Mouse (Mus musculus) embryonic facial prominence, embryonic 14.5 days (tissue): ENCODE results near the gene Tceal6. TPM values are rescaled to one million over a fixed set of nuclear protein-coding genes. Genes with fewer than 3 reads are reported as not detected.
A peak's percentile ranks its signal among the peaks of the same experiment; 100 is the strongest.
"Not testable (repeated sequence)": the region's sequence is repeated elsewhere in the genome, so short reads cannot be mapped to it uniquely, and the experiment has no call there.

Experiments
- ATAC-seq: fragments of 200-750 bp; cut with Nextera tagmentation; 2 replicates; pipeline ENCODE4 v1.8.0; 2017; ENCODE audit warnings: low read depth, moderate number of reproducible peaks, moderate TSS enrichment
- DNase-seq: peaks from one replicate; pipeline ENCODE4 v3.0.0-alpha.2; 2015; ENCODE audit warnings: low spot score
- H3K27ac ChIP-seq: fragments of 300-500 bp; sonication (generic); replicated peaks from 2 replicates; pipeline ENCODE4 v1.5.1; 2014; ENCODE audit warnings: low read depth, mild to moderate bottlenecking, low read length, moderate library complexity
- H3K27me3 ChIP-seq: fragments of 300-500 bp; sonication (generic); replicated peaks from 2 replicates; pipeline ENCODE4 v1.6.1; 2014; ENCODE audit warnings: low read length; ENCODE audit not compliant: control insufficient read depth, insufficient read depth
- H3K36me3 ChIP-seq: fragments of 300-500 bp; sonication (generic); 2 replicates; pipeline ENCODE4 v1.6.1; 2014; ENCODE audit warnings: low read length, mixed read lengths; ENCODE audit not compliant: control insufficient read depth, insufficient read depth
- H3K4me1 ChIP-seq: fragments of 300-500 bp; sonication (generic); 2 replicates; pipeline ENCODE4 v1.6.1; 2014; ENCODE audit warnings: antibody characterized with exemption, low read length; ENCODE audit not compliant: control insufficient read depth, insufficient read depth
- H3K4me2 ChIP-seq: fragments of 300-500 bp; sonication (generic); 2 replicates; pipeline ENCODE4 v1.6.1; 2014; ENCODE audit warnings: low read depth, mild to moderate bottlenecking, low read length, moderate library complexity, mixed read lengths
- H3K4me3 ChIP-seq: fragments of 300-500 bp; sonication (generic); 2 replicates; pipeline ENCODE4 v1.5.1; 2014; ENCODE audit warnings: low read depth, mild to moderate bottlenecking, low read length
- H3K9ac ChIP-seq: fragments of 300-500 bp; sonication (generic); 2 replicates; pipeline ENCODE4 v1.6.1; 2014; ENCODE audit warnings: low read depth, mild to moderate bottlenecking, low read length, moderate library complexity, mixed read lengths
- H3K9me3 ChIP-seq: fragments of 300-500 bp; sonication (generic); 2 replicates; pipeline ENCODE4 v1.6.1; 2016; ENCODE audit warnings: low read length; ENCODE audit not compliant: control insufficient read depth
- WGBS: fragments of 180-500 bp; shearing (Covaris S2); extraction: QIAGEN DNeasy Blood & Tissue Kit; methylation state at CpG from one replicate; pipeline ENCODE4 v1.1.7; 2014; 5-methylcytosine and 5-hydroxymethylcytosine counted together
- polyA plus RNA-seq: library from polyadenylated mRNA; unstranded; fragments of >200 nt; fragmentation: Nextera tagmentation; extraction: Ambion mirVana; gene quantifications from 2 replicates; pipeline ENCODE4 v1.2.1, GENCODE M21; 2014

The Tceal6 gene
- polyA plus RNA-seq, result 4.6 and 4.9 TPM in 2 replicates

DNA sequence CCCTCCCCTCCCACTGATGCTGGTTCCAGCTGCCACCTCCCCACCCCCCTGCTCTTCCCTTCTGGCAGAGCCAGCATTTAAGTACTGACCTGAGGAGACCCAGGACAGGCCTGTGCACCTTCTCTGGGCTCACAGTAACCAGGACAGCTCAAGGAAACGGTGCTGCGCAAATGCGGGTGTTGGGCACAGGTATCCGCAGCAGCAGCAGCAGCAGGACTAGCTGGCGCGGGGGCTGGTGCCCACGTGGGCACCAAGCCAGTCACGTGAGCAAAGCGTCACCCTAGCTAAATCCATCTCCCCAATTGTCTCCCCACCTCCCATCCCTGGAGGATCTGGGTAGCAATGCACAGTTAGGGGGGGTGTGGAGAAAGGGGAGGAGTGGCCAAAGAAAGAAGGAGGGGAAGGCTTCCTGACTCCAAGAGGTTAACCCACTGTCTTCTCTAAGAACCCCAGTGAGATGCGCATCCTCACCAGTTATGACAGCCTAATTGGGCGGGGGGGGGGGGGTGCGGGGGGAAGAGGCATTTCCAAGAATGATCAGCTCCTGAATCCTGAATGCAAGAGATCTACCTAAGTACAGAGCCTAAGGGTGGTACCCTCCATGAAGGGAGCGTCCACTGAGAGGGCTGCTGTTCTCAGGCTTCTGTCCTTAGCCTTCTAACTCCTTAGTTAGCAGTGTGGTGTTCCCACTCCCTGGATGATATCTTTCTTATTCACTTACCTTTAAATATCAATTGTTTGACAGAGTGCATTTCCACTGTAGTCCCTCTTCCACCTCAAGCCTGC lies at the start of gene Tceal6:
Tceal6 (minus strand) TSS at position 252 of the 786 bp plus-strand sequence.
- ATAC-seq (peak; percentile 30; the same call in 1 of the 2 replicates), DNase-seq (no peak)
- Histone ChIP-seq H3K9ac (peak within 1 kb of the TSS; percentile 19; the same call in 1 of the 2 replicates), H3K9me3 (no peaks in the 10 kb centered on the region), H3K27ac (no peak within 1 kb of the TSS), H3K4me2 (peak within 1 kb of the TSS; percentile 56), H3K4me1 (no peaks in the 10 kb centered on the region), H3K36me3 (no peaks in the 10 kb centered on the region), H3K4me3 (peak within 1 kb of the TSS; percentile 36), H3K27me3 (peaks cover 11% of the 10 kb centered on the region)
- WGBS, result 22% methylated on average over 11 of the region's 13 CpGs

DNA sequence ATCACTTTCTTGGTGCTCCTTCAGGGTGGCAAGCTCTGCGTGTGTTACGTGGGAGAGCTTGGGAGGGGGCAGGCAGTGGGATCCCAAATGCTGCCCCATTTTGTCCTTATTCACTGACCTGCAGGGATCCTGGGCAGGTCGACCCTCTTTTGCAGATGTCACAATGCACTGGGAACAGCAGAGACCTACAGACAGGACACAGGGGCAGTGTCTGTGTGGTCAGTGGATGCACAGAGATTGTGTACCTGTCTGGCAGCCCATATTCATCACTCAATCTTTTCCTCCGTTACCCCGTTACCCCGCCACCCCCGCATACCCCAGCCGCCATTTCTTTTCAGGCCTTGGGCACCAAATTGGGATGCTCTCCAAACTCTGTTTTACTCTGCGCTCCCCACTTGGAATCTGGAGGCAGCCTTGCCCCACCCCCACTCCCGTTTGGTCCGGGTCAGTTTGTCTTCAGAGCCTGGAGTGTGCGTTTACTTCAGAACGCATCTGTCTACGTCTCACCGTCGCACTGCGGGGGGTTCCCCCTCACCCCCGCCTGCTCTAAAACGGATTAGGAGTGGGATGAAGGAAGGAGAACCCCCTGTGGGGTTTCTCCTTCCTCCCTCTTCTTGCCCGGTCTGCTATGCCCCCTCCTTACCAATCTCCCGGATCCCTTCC lies 583 bp downstream of the Tceal6 start:
- H3K27ac ChIP-seq, ATAC-seq, H3K9me3 ChIP-seq, DNase-seq, H3K4me1 ChIP-seq, H3K36me3 ChIP-seq: not testable (repeated sequence)
- peak overlapping the region; percentile 56 for H3K4me2 ChIP-seq
- H3K9ac ChIP-seq, result peak overlapping the region; percentile 19; the same call in 1 of the 2 replicates
- peaks cover 11% of the 10 kb centered on the region for H3K27me3 ChIP-seq
- 28% methylated on average over 20 of the region's 21 CpGs for WGBS
- H3K4me3 ChIP-seq, result peak overlapping the region; percentile 36

DNA sequence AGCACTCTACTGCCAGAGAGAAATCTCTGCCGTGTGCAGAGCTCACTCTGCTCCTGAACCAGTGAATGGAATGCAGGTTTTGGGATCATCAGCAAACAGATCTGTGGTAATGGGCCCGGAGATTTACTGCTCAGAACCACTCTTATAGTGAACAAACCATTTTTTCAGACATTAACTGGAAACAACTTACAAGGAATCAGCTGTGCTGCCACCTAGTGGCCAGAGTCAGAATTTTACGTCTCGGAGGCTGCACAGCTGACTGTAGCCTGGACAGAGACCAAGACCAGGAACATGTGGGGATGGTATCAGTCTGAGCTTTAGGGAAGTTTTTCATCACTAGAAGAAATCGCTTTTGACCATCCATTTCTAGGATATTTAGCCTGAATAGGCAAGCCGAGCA lies 20.6 kb downstream of the Tceal6 start:
- H3K4me3 ChIP-seq, H3K27me3 ChIP-seq, H3K4me2 ChIP-seq, H3K36me3 ChIP-seq, ATAC-seq, H3K9ac ChIP-seq, H3K27ac ChIP-seq, DNase-seq, H3K4me1 ChIP-seq, H3K9me3 ChIP-seq: not testable (repeated sequence)
- WGBS, result no CpG with 5 or more reads among the region's 6 CpGs

DNA sequence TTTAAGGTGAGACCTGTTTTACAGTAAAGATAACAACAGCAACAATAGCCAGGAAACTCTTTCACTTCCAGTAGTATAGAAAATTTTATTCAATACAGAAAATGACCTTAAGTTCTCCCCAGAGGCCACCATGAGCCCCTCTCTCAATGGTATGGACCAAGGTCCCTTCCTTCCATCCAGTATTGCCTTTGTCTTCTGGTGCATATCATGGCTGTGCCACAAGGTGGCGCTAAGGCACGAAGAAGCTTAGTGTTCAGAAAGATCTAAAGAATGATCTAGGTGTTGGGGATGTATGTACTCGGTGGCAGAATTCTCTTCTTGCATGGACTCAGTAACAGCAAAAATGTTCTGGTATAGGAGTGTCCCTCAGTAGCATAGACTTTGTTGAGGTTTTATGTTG lies 21.8 kb downstream of the Tceal6 start:
- no CpG with 5 or more reads among the region's 3 CpGs for WGBS
- H3K9me3 ChIP-seq, DNase-seq, ATAC-seq, H3K4me3 ChIP-seq, H3K4me1 ChIP-seq, H3K27ac ChIP-seq, H3K36me3 ChIP-seq, H3K27me3 ChIP-seq, H3K9ac ChIP-seq, H3K4me2 ChIP-seq: not testable (repeated sequence)

DNA sequence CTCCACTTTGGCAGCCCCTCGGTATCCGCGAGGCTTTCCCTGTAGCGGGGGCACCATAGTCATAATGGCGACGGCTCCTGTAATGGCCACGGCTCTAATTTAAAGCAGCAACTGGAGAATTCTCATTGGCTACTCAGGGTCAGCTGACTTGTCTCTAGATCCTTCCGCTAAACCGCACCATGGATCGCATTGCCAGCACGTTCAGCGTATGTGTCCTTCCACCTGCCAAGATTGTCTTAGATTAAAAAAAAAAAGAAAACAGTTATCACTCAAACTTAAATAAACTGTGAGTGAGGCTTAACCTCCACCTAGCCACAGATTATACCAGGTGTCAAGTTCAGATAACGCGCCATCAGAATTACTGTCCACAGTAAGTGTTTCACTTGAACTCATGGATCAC lies 33.0 kb downstream of the Tceal6 start, which contains the start of gene Gm15023:
Gm15023 (minus strand) TSS at position 101 of the 400 bp plus-strand sequence.
- DNase-seq, ATAC-seq, H3K27ac ChIP-seq, H3K9ac ChIP-seq, H3K36me3 ChIP-seq, H3K4me3 ChIP-seq, H3K9me3 ChIP-seq, H3K4me2 ChIP-seq, H3K27me3 ChIP-seq, H3K4me1 ChIP-seq: not testable (repeated sequence)
- 95% methylated on average over 4 of the region's 14 CpGs for WGBS

Other genes starting within 250 kb of the Tceal6 start
- gene Nxf2, start 245.9 kb downstream of the Tceal6 start, polyA plus RNA-seq, result 1.1 and 1.2 TPM in 2 replicates
- gene Zmat1, start 201.5 kb downstream of the Tceal6 start, polyA plus RNA-seq, result 7.7 and 8.4 TPM in 2 replicates
- 0.13 and 0.19 TPM in 2 replicates for gene Gm15023, start 33.1 kb downstream of the Tceal6 start, polyA plus RNA-seq
- gene Pramel3, start 91.6 kb upstream of the Tceal6 start, polyA plus RNA-seq, result not detected in 2 replicates
- gene Gm5128, start 162.6 kb upstream of the Tceal6 start, polyA plus RNA-seq, result 0.10 TPM in 1 of 2 replicates, not detected in the other
- not detected in 2 replicates for gene Gm7903, start 223.1 kb upstream of the Tceal6 start, polyA plus RNA-seq